Mouse (Mus musculus) heart, embryonic 15.5 days (tissue): ENCODE results near the gene Pcmt1. TPM values are rescaled to one million over a fixed set of nuclear protein-coding genes. Genes with fewer than 3 reads are reported as not detected.
A peak's percentile ranks its signal among the peaks of the same experiment; 100 is the strongest.

Experiments
- ATAC-seq: fragments of 200-750 bp; cut with Nextera tagmentation; replicated peaks from 2 replicates; pipeline ENCODE4 v1.8.0; 2017; ENCODE audit warnings: low read depth, moderate TSS enrichment; ENCODE audit not compliant: insufficient number of reproducible peaks, insufficient read depth, low FRiP score
- H3K27ac ChIP-seq: fragments of 300-500 bp; sonication (generic); 2 replicates; pipeline ENCODE4 v1.5.1; 2015; ENCODE audit warnings: mild to moderate bottlenecking, inconsistent platforms
- H3K27me3 ChIP-seq: fragments of 300-500 bp; sonication (generic); 2 replicates; pipeline ENCODE4 v1.6.1; 2015; ENCODE audit warnings: inconsistent platforms
- H3K36me3 ChIP-seq: fragments of 300-500 bp; sonication (generic); 2 replicates; pipeline ENCODE4 v1.6.1; 2015; ENCODE audit warnings: mild to moderate bottlenecking, inconsistent platforms
- H3K4me1 ChIP-seq: fragments of 300-500 bp; sonication (generic); replicated peaks from 2 replicates; pipeline ENCODE4 v1.6.1; 2015; ENCODE audit warnings: inconsistent platforms
- H3K4me2 ChIP-seq: fragments of 300-500 bp; sonication (generic); 2 replicates; pipeline ENCODE4 v1.6.1; 2015; ENCODE audit warnings: inconsistent platforms, mild to moderate bottlenecking, moderate library complexity
- H3K4me3 ChIP-seq: fragments of 300-500 bp; sonication (generic); 2 replicates; pipeline ENCODE4 v1.5.1; 2015; ENCODE audit warnings: mild to moderate bottlenecking, inconsistent platforms
- H3K9ac ChIP-seq: fragments of 300-500 bp; sonication (generic); 2 replicates; pipeline ENCODE4 v1.6.1; 2015; ENCODE audit warnings: mild to moderate bottlenecking, inconsistent platforms
- H3K9me3 ChIP-seq: fragments of 300-500 bp; sonication (generic); replicated peaks from 2 replicates; pipeline ENCODE4 v1.6.1; 2016; ENCODE audit warnings: inconsistent platforms
- WGBS: fragments of 180-500 bp; shearing (Covaris S2); methylation state at CpG from one replicate; pipeline ENCODE4 v1.1.7; 2015; ENCODE audit warnings: mixed read lengths; 5-methylcytosine and 5-hydroxymethylcytosine counted together
- polyA plus RNA-seq: library from polyadenylated mRNA; unstranded; fragments of >200 nt; fragmentation: Nextera tagmentation; extraction: Ambion mirVana; gene quantifications from 2 replicates; pipeline ENCODE4 v1.2.1, GENCODE M21; 2015

Pcmt1 gene
- polyA plus RNA-seq, 1 experiment from 2014 or later, result 124 TPM

- Histone ChIP-seq H3K27me3 (no peaks in the 10 kb centered on the region), H3K27ac (peak overlapping the region; percentile 99), H3K4me2 (peak overlapping the region; percentile 80), H3K36me3 (peaks cover 16% of the 10 kb centered on the region; the same call in 1 of the 2 replicates), H3K4me1 (peaks cover 39% of the 10 kb centered on the region), H3K4me3 (peak overlapping the region; percentile 94), H3K9ac (peak overlapping the region; percentile 99), H3K9me3 (no peaks in the 10 kb centered on the region)
- WGBS, result 41% methylated on average over 3 of the region's 3 CpGs
- no peak for ATAC-seq
These were observed 1.3 kb upstream of the Pcmt1 start for GRCm38 (mm10) chr10:7682249-7682648.

- H3K4me1 ChIP-seq, result peaks cover 34% of the 10 kb centered on the region
- H3K27me3 ChIP-seq, result no peaks in the 10 kb centered on the region
- peak overlapping the region; percentile 80 for H3K4me2 ChIP-seq
- peaks cover 19% of the 10 kb centered on the region; the same call in 1 of the 2 replicates for H3K36me3 ChIP-seq
- peak overlapping the region; percentile 99 for H3K9ac ChIP-seq
- peak overlapping the region; percentile 99 for H3K27ac ChIP-seq
- under 1% methylated on average over 62 of the region's 64 CpGs for WGBS
- peak; percentile 88 for ATAC-seq
- H3K4me3 ChIP-seq, result peak overlapping the region; percentile 94
- H3K9me3 ChIP-seq, result no peaks in the 10 kb centered on the region
These were observed 548 bp upstream of the Pcmt1 start for GRCm38 (mm10) chr10:7681343-7682025.

GRCm38 (mm10) chr10:7673673-7674072, 7.3 kb downstream of the Pcmt1 start:
- H3K4me1 ChIP-seq, result 0 out of 2 replicates have a peak, but pooled peaks cover under 1% of the 10 kb centered on the region
- no peak overlapping the region for H3K9ac ChIP-seq
- peaks cover 41% of the 10 kb centered on the region for H3K36me3 ChIP-seq
- no peak overlapping the region for H3K4me2 ChIP-seq
- no peak for ATAC-seq
- 62% methylated on average over 1 of the region's 1 CpGs for WGBS
- H3K27ac ChIP-seq, result no peak overlapping the region
- no peaks in the 10 kb centered on the region for H3K27me3 ChIP-seq
- no peak overlapping the region for H3K4me3 ChIP-seq
- no peaks in the 10 kb centered on the region for H3K9me3 ChIP-seq

GRCm38 (mm10) chr10:7667342-7667802, 13.6 kb downstream of the Pcmt1 start, which contains the start of gene Nup43:
Nup43 (plus strand) TSS chr10:7667503.
- peak within 1 kb of the TSS; percentile 79 for H3K4me2 ChIP-seq
- H3K4me1 ChIP-seq, result peaks cover 19% of the 10 kb centered on the region
- H3K27me3 ChIP-seq, result no peaks in the 10 kb centered on the region
- under 1% methylated on average over 24 of the region's 24 CpGs for WGBS
- peak within 1 kb of the TSS; percentile 77 for H3K9ac ChIP-seq
- ATAC-seq, result peak; percentile 75
- peak within 1 kb of the TSS; percentile 80 for H3K27ac ChIP-seq
- peak within 1 kb of the TSS; percentile 82 for H3K4me3 ChIP-seq
- H3K9me3 ChIP-seq, result no peaks in the 10 kb centered on the region
- peaks cover 11% of the 10 kb centered on the region; the same call in 1 of the 2 replicates for H3K36me3 ChIP-seq

GRCm38 (mm10) chr10:7664889-7665288, 16.0 kb downstream of the Pcmt1 start:
- WGBS, result 86% methylated on average over 1 of the region's 1 CpGs
- Histone ChIP-seq H3K4me1 (peaks cover 21% of the 10 kb centered on the region), H3K27ac (no peak overlapping the region), H3K27me3 (no peaks in the 10 kb centered on the region), H3K9ac (no peak overlapping the region), H3K9me3 (no peaks in the 10 kb centered on the region), H3K4me3 (no peak overlapping the region), H3K4me2 (no peak overlapping the region), H3K36me3 (no peaks in the 10 kb centered on the region)
- no peak for ATAC-seq

GRCm38 (mm10) chr10:7664027-7664526, 16.9 kb downstream of the Pcmt1 start:
- Histone ChIP-seq H3K9ac (peak overlapping the region; percentile 95), H3K4me2 (peak overlapping the region; percentile 81), H3K4me3 (peak overlapping the region; percentile 80), H3K9me3 (no peaks in the 10 kb centered on the region), H3K27me3 (no peaks in the 10 kb centered on the region), H3K4me1 (peaks cover 21% of the 10 kb centered on the region), H3K36me3 (no peaks in the 10 kb centered on the region), H3K27ac (peak overlapping the region; percentile 95; the same call in 1 of the 2 replicates)
- WGBS, result 49% methylated on average over 6 of the region's 6 CpGs
- no peak for ATAC-seq

GRCm38 (mm10) chr10:7663159-7664026, 17.5 kb downstream of the Pcmt1 start:
- peak overlapping the region; percentile 81 for H3K4me2 ChIP-seq
- peak overlapping the region; percentile 95 for H3K27ac ChIP-seq
- H3K9ac ChIP-seq, result peak overlapping the region; percentile 95
- under 1% methylated on average over 64 of the region's 64 CpGs for WGBS
- H3K36me3 ChIP-seq, result no peaks in the 10 kb centered on the region
- peak overlapping the region; percentile 80 for H3K4me3 ChIP-seq
- H3K4me1 ChIP-seq, result peaks cover 17% of the 10 kb centered on the region
- ATAC-seq, result peak; percentile 93
- no peaks in the 10 kb centered on the region for H3K9me3 ChIP-seq
- no peaks in the 10 kb centered on the region for H3K27me3 ChIP-seq

GRCm38 (mm10) chr10:7662471-7663141, 18.3 kb downstream of the Pcmt1 start:
- Histone ChIP-seq H3K36me3 (no peaks in the 10 kb centered on the region), H3K27ac (peak overlapping the region; percentile 95), H3K4me3 (peak overlapping the region; percentile 80), H3K27me3 (no peaks in the 10 kb centered on the region), H3K9ac (peak overlapping the region; percentile 95), H3K9me3 (no peaks in the 10 kb centered on the region), H3K4me1 (peaks cover 10% of the 10 kb centered on the region; the same call in 1 of the 2 replicates), H3K4me2 (peak overlapping the region; percentile 81)
- under 1% methylated on average over 44 of the region's 44 CpGs for WGBS
- peak; percentile 70 for ATAC-seq

GRCm38 (mm10) chr10:7651057-7651456, 29.9 kb downstream of the Pcmt1 start:
- H3K27ac ChIP-seq, result no peak overlapping the region
- no peak overlapping the region for H3K4me3 ChIP-seq
- 97% methylated on average over 2 of the region's 2 CpGs for WGBS
- peaks cover 20% of the 10 kb centered on the region for H3K36me3 ChIP-seq
- no peak overlapping the region for H3K9ac ChIP-seq
- ATAC-seq, result no peak
- no peaks in the 10 kb centered on the region for H3K27me3 ChIP-seq
- no peak overlapping the region for H3K4me2 ChIP-seq
- H3K4me1 ChIP-seq, result peaks cover 7% of the 10 kb centered on the region
- no peaks in the 10 kb centered on the region for H3K9me3 ChIP-seq

GRCm38 (mm10) chr10:7649059-7649458, 31.9 kb downstream of the Pcmt1 start:
- peak overlapping the region; percentile 21 for H3K27ac ChIP-seq

More at GRCm38 (mm10) chr10:7649059-7649458, 31.9 kb downstream of the Pcmt1 start:
- Histone ChIP-seq H3K9ac (no peak overlapping the region), H3K4me1 (peaks cover 7% of the 10 kb centered on the region), H3K27me3 (no peaks in the 10 kb centered on the region), H3K36me3 (peaks cover 28% of the 10 kb centered on the region), H3K4me2 (no peak overlapping the region), H3K9me3 (no peaks in the 10 kb centered on the region), H3K4me3 (no peak overlapping the region)
- 52% methylated on average over 4 of the region's 4 CpGs for WGBS
- no peak for ATAC-seq
